Mouse (Mus musculus) testis, adult 2 months (tissue): ENCODE measurements around the gene Zbtb42.

ENCODE experiments used
- CTCF ChIP-seq: fragments of 200-500 bp; IDR thresholded peaks from 2 replicates; pipeline ENCODE4 v1.5.1; 2012; ENCODE audit warnings: low read depth, mild to moderate bottlenecking, inconsistent platforms, low read length, moderate library complexity; ENCODE audit not compliant: control insufficient read depth, insufficient read depth, insufficient replicate concordance
- POLR2A ChIP-seq: fragments of 200-500 bp; IDR thresholded peaks from 2 replicates; pipeline ENCODE4 v1.6.1; 2012; ENCODE audit warnings: low read depth, mild to moderate bottlenecking, inconsistent platforms, low read length, moderate library complexity; ENCODE audit not compliant: control insufficient read depth

GRCm38 (mm10) chr12:112665881-112666544 lies 12.6 kb upstream of the Zbtb42 start:
- TF ChIP-seq CTCF (no peak), POLR2A (no peak)
